Mouse (Mus musculus) myocyte (in vitro differentiated cells): ENCODE results near the gene Gucy2d. TPM values are rescaled to one million over a fixed set of nuclear protein-coding genes. Genes with fewer than 3 reads are reported as not detected.

Experiments
- H3K27me3 ChIP-seq: one replicate; pipeline ENCODE4 v1.6.1; 2011; ENCODE audit not compliant: control insufficient read depth, insufficient read depth, insufficient read length
- H3K36me3 ChIP-seq: one replicate; pipeline ENCODE4 v1.6.1; 2011; ENCODE audit not compliant: control insufficient read depth, insufficient read depth
- H3K4me2 ChIP-seq: one replicate; pipeline ENCODE4 v1.6.1; 2011; ENCODE audit warnings: low read depth, control low read depth
- H3K4me3 ChIP-seq: one replicate; pipeline ENCODE4 v1.5.1; 2011; ENCODE audit warnings: mild to moderate bottlenecking, control low read depth, moderate library complexity
- H3K79me2 ChIP-seq: one replicate; pipeline ENCODE4 v1.6.1; 2011; ENCODE audit not compliant: control insufficient read depth, insufficient read depth
- H3ac ChIP-seq: one replicate; pipeline ENCODE4 v1.6.1; 2011; ENCODE audit not compliant: control insufficient read depth, insufficient read length
- CEBPB ChIP-seq: IDR thresholded peaks from 2 replicates; pipeline ENCODE4 v1.6.1; 2011; ENCODE audit warnings: mild to moderate bottlenecking, moderate library complexity; ENCODE audit not compliant: poor library complexity, insufficient read depth, severe bottlenecking
- E2F4 ChIP-seq: IDR thresholded peaks from one replicate; pipeline ENCODE4 v1.6.1; 2011; ENCODE audit warnings: mild to moderate bottlenecking, control low read depth, moderate library complexity; ENCODE audit not compliant: insufficient read depth
- MAX ChIP-seq: IDR thresholded peaks from one replicate; pipeline ENCODE4 v1.6.1; 2011; ENCODE audit warnings: low read depth, mild to moderate bottlenecking, control low read depth
- MYOD1 ChIP-seq, 3 experiments: IDR thresholded peaks; one replicate each; pipeline ENCODE4 v1.6.1; 2011; ENCODE audit warnings: control low read depth in 2 of 3, low read depth in 2 of 3, mild to moderate bottlenecking in 2 of 3, moderate library complexity in 1 of 3; ENCODE audit not compliant: insufficient read length in 2 of 3, control insufficient read depth in 1 of 3
- MYOG ChIP-seq, 3 experiments: IDR thresholded peaks; one replicate each; pipeline ENCODE4 v1.6.1; 2011; ENCODE audit warnings: control low read depth in 2 of 3, low read depth in 2 of 3, mild to moderate bottlenecking in 2 of 3; ENCODE audit not compliant: insufficient read length in 2 of 3, control insufficient read depth in 1 of 3, insufficient read depth in 1 of 3
- POLR2A ChIP-seq: IDR thresholded peaks from one replicate; pipeline ENCODE4 v1.6.1; 2011; ENCODE audit warnings: low read depth, mild to moderate bottlenecking, control low read depth, moderate library complexity; ENCODE audit not compliant: insufficient read length
- POLR2AphosphoS2 ChIP-seq: IDR thresholded peaks from one replicate; pipeline ENCODE4 v1.6.1; 2011; ENCODE audit warnings: low read depth, control low read depth; ENCODE audit not compliant: insufficient read length
- REST ChIP-seq: IDR thresholded peaks from one replicate; pipeline ENCODE4 v1.6.1; 2011; ENCODE audit warnings: mild to moderate bottlenecking, control low read depth, moderate library complexity; ENCODE audit not compliant: insufficient read depth, insufficient read length
- SRF ChIP-seq: IDR thresholded peaks from one replicate; pipeline ENCODE4 v1.6.1; 2011; ENCODE audit warnings: low read depth; ENCODE audit not compliant: control insufficient read depth, insufficient read length
- TCF12 ChIP-seq: IDR thresholded peaks from one replicate; pipeline ENCODE4 v1.6.1; 2011; ENCODE audit warnings: mild to moderate bottlenecking, control low read depth; ENCODE audit not compliant: poor library complexity, insufficient read depth, severe bottlenecking
- TCF3 ChIP-seq: IDR thresholded peaks from one replicate; pipeline ENCODE4 v1.6.1; 2011; ENCODE audit warnings: low read depth, control low read depth; ENCODE audit not compliant: insufficient read length
- USF1 ChIP-seq: IDR thresholded peaks from one replicate; pipeline ENCODE4 v1.6.1; 2011; ENCODE audit warnings: low read depth, mild to moderate bottlenecking, control low read depth, moderate library complexity
- polyA plus RNA-seq: library from polyadenylated mRNA; unstranded; fragments of >200 nt; fragmentation: generic; extraction: Trizol; gene quantifications from one replicate; pipeline ENCODE4 v1.2.1, GENCODE M21; 2012; ENCODE audit warnings: missing spikeins

Gene Gucy2d
- polyA plus RNA-seq, 1 experiment = not detected

- no peaks in the 10 kb centered on the region for H3K36me3 ChIP-seq
- no peak overlapping the region for H3ac ChIP-seq
- TF ChIP-seq E2F4 = no peak
- no peak for TF ChIP-seq MYOG (IDR thresholded peaks at IDR 0.05; ENCODE audit: control insufficient read depth in 1 of 3, insufficient read depth in 1 of 3, insufficient read length in 2 of 3, low read depth in 2 of 3)
- no peak for TF ChIP-seq REST
- TF ChIP-seq TCF12 = no peak
- TF ChIP-seq USF1 = no peak
- no peak for TF ChIP-seq MYOD1 (IDR thresholded peaks at IDR 0.05; ENCODE audit: control insufficient read depth in 1 of 3, insufficient read length in 2 of 3, low read depth in 2 of 3)
- no peak for TF ChIP-seq POLR2AphosphoS2
- no peak for TF ChIP-seq POLR2A
- TF ChIP-seq TCF3 = no peak
- TF ChIP-seq SRF = no peak
- no peak for TF ChIP-seq CEBPB
- TF ChIP-seq MAX = no peak
- no peaks in the 10 kb centered on the region for H3K79me2 ChIP-seq
- H3K4me2 ChIP-seq = no peak overlapping the region
- no peaks in the 10 kb centered on the region for H3K27me3 ChIP-seq
- no peak overlapping the region for H3K4me3 ChIP-seq
Observed at GRCm38 (mm10) chr7:98523070-98523812, 83.0 kb downstream of the Gucy2d start.

DNA sequence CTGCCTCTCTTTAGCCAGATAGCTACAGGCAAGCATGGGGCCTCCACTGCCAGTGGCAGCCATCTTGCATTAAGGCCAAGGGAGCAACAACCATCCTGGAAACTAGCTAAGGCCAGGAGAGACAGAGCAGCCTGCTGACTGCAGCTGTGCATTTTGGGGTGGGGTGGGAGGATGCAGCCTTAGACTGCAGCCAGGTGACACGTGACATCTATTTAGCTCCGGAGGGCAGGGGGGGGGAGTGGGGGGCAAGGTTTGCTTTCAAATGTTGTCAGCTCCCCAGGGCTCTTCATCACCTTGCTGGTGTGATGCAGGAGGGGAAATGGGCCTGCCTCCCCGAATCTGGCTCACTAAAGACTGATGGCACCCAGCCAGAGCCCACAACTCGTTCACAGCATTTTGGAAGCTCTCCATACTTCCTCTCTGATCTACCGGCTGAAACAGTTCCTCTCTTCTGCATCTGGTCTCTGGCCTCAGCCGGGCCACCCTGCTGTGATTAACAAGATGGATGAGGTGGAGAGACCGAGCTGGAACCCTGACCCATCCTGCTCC is 83.7 kb downstream of the Gucy2d start:
- no peak overlapping the region for H3K4me2 ChIP-seq

DNA sequence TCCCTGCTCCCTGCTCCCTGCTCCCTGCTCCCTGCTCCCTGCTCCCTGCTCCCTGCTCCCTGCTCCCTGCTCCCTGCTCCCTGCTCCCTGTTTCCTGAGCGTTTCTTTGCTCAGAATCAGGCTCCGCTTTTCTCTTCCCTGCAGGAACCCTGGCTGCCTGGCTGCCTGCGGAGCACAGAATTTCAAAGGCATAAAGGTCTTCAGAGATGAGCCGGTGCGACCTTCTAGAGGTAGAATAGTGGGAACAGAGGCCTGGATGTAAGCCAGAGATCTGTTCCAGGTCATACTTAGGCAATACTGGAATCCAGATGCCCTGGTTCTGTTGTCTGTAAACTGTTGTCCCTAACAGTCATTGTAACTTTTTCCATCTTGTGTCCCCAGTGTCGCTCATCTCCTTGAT is 84.2 kb downstream of the Gucy2d start:
- TF ChIP-seq REST (no peak), E2F4 (no peak), MYOG (IDR thresholded peaks at IDR 0.05; ENCODE audit: control insufficient read depth in 1 of 3, insufficient read depth in 1 of 3, insufficient read length in 2 of 3, low read depth in 2 of 3) (no peak), SRF (no peak), USF1 (no peak), CEBPB (no peak), POLR2A (no peak), TCF12 (no peak), TCF3 (no peak), POLR2AphosphoS2 (no peak), MAX (no peak), MYOD1 (IDR thresholded peaks at IDR 0.05; ENCODE audit: control insufficient read depth in 1 of 3, insufficient read length in 2 of 3, low read depth in 2 of 3) (no peak)
- Histone ChIP-seq H3K27me3 (no peaks in the 10 kb centered on the region), H3K4me2 (no peak overlapping the region)

More for the DNA sequence above, 83.7 kb downstream of the Gucy2d start:
- H3K4me3 ChIP-seq = no peak overlapping the region
- H3K79me2 ChIP-seq = no peaks in the 10 kb centered on the region
- H3ac ChIP-seq = no peak overlapping the region
- TF ChIP-seq CEBPB = no peak
- TF ChIP-seq TCF12 = no peak
- TF ChIP-seq E2F4 = no peak
- TF ChIP-seq MYOG (IDR thresholded peaks at IDR 0.05; ENCODE audit: control insufficient read depth in 1 of 3, insufficient read depth in 1 of 3, insufficient read length in 2 of 3, low read depth in 2 of 3) = no peak
- TF ChIP-seq MAX = no peak
- TF ChIP-seq TCF3 = no peak
- TF ChIP-seq USF1 = no peak
- no peak for TF ChIP-seq SRF
- TF ChIP-seq POLR2AphosphoS2 = no peak
- no peak for TF ChIP-seq REST
- H3K27me3 ChIP-seq = no peaks in the 10 kb centered on the region
- no peaks in the 10 kb centered on the region for H3K36me3 ChIP-seq

GRCm38 (mm10) chr7:98524869-98525699 is 84.9 kb downstream of the Gucy2d start:
- Histone ChIP-seq H3K4me3 (no peak overlapping the region), H3K27me3 (no peaks in the 10 kb centered on the region), H3K79me2 (no peaks in the 10 kb centered on the region), H3K4me2 (no peak overlapping the region), H3K36me3 (no peaks in the 10 kb centered on the region), H3ac (no peak overlapping the region)
- TF ChIP-seq POLR2A (no peak), MYOD1 (IDR thresholded peaks at IDR 0.05; ENCODE audit: control insufficient read depth in 1 of 3, insufficient read length in 2 of 3, low read depth in 2 of 3) (no peak), POLR2AphosphoS2 (no peak), SRF (no peak), REST (no peak), E2F4 (no peak), TCF3 (no peak), CEBPB (no peak), TCF12 (no peak), MYOG (IDR thresholded peaks at IDR 0.05; ENCODE audit: control insufficient read depth in 1 of 3, insufficient read depth in 1 of 3, insufficient read length in 2 of 3, low read depth in 2 of 3) (no peak), MAX (no peak), USF1 (no peak)

More for the DNA sequence above, 84.2 kb downstream of the Gucy2d start:
- no peaks in the 10 kb centered on the region for H3K36me3 ChIP-seq
- no peak overlapping the region for H3K4me3 ChIP-seq
- no peak overlapping the region for H3ac ChIP-seq
- no peaks in the 10 kb centered on the region for H3K79me2 ChIP-seq

Other genes starting within 250 kb of the Gucy2d start
- 0.04 TPM for gene B3gnt6, start 240.9 kb upstream of the Gucy2d start, polyA plus RNA-seq
- gene Acer3, start 119.2 kb upstream of the Gucy2d start, polyA plus RNA-seq = 9.1 TPM
- gene Tsku, start 79.1 kb upstream of the Gucy2d start, polyA plus RNA-seq = 8.4 TPM
- 0.22 TPM for gene Lrrc32, start 48.9 kb downstream of the Gucy2d start, polyA plus RNA-seq
- 9.1 TPM for gene Emsy, start 216.4 kb downstream of the Gucy2d start, polyA plus RNA-seq